8 mouse cellular contexts compared by ENCODE assay signal in genomic region chr2:130642197-130642660, GRCm38 (mm10). TPM values are rescaled to one million over a fixed set of nuclear protein-coding genes. Genes with fewer than 3 reads are reported as not detected.
A peak's percentile ranks its signal among the peaks of the same experiment; 100 is the strongest.
DNase-seq lines count a peak whose midpoint lies in the region; ATAC-seq and TF ChIP-seq lines count a peak whose summit lies in the region.

No protein-coding gene starts in this region.

- H3K4me3 ChIP-seq in spleen, adult 2 months (ENCODE audit: extremely low read depth, insufficient read depth, insufficient read length) = peak overlapping the region; percentile 80
- H3K4me3 ChIP-seq in hindbrain, embryonic 14.5 days (replicated peaks; ENCODE audit: low read length) = peak overlapping the region; percentile 78
- H3K4me3 ChIP-seq in midbrain, embryonic 13.5 days (replicated peaks) = peak overlapping the region; percentile 73

- H3K4me2 ChIP-seq in hindbrain, embryonic 14.5 days (replicated peaks) = peak overlapping the region; percentile 88
- peak overlapping the region; percentile 90 for H3K4me2 ChIP-seq in midbrain, embryonic 13.5 days (replicated peaks)

- H3K36me3 ChIP-seq in spleen, adult 2 months (ENCODE audit: control insufficient read depth, insufficient read depth, low read length) = no peaks in the 10 kb centered on the region
- H3K36me3 ChIP-seq in hindbrain, embryonic 14.5 days (replicated peaks; ENCODE audit: control insufficient read depth, insufficient read depth) = peaks cover 4% of the 10 kb centered on the region; the same call in 1 of the 2 replicates
- no peaks in the 10 kb centered on the region for H3K36me3 ChIP-seq in midbrain, embryonic 13.5 days

- TF ChIP-seq CTCF in spleen, adult 2 months (IDR thresholded peaks at IDR 0.05; ENCODE audit: extremely low read depth, insufficient read depth, insufficient read length, insufficient replicate concordance) = no peak

- peak; percentile 78 for ATAC-seq in hindbrain, embryonic 14.5 days (ENCODE audit: low FRiP score)
- ATAC-seq in midbrain, embryonic 13.5 days = peak; percentile 80

- H3K4me1 ChIP-seq in spleen, adult 2 months (ENCODE audit: control insufficient read depth, insufficient read depth, insufficient read length) = peaks cover 6% of the 10 kb centered on the region; the same call in 1 of the 2 replicates
- H3K4me1 ChIP-seq in hindbrain, embryonic 14.5 days (replicated peaks; ENCODE audit: control insufficient read depth, insufficient read depth, low read length) = peaks cover 14% of the 10 kb centered on the region
- peaks cover 15% of the 10 kb centered on the region for H3K4me1 ChIP-seq in midbrain, embryonic 13.5 days (replicated peaks)

- no peak overlapping the region for H3K27ac ChIP-seq in spleen, adult 2 months (ENCODE audit: insufficient read depth, low read length)
- H3K27ac ChIP-seq in hindbrain, embryonic 14.5 days = peak overlapping the region; percentile 68; the same call in 1 of the 2 replicates
- 0 out of 2 replicates have a peak overlapping the region, but pooled peaks have one; percentile 47 for H3K27ac ChIP-seq in midbrain, embryonic 13.5 days

- peak overlapping the region; percentile 90 for H3K9ac ChIP-seq in hindbrain, embryonic 14.5 days
- H3K9ac ChIP-seq in midbrain, embryonic 13.5 days (replicated peaks) = peak overlapping the region; percentile 83

- DNase-seq in embryo, embryonic 11 days = peak; percentile 48
- DNase-seq in embryo, embryonic 9.5 days (ENCODE audit: extremely low spot score) = no peak
- no peak for DNase-seq in spleen, adult 2 months (ENCODE audit: low read depth in 1 of 2, low spot score in 2 of 2)
- no peak for DNase-seq in spleen, adult 12 weeks (ENCODE audit: low spot score)
- DNase-seq in hindbrain, embryonic 14.5 days (ENCODE audit: low spot score) = peak; percentile 61
- no peak for DNase-seq in frontal cortex, adult 2 months (ENCODE audit: extremely low spot score in 1 of 2, low spot score in 1 of 2)
- DNase-seq in natural killer cell, adult 2 months (ENCODE audit: low spot score in 2 of 2) = no peak

- WGBS in spleen, adult 2 months = under 1% methylated on average over 25 of the region's 27 CpGs
- WGBS in hindbrain, embryonic 14.5 days = 0% methylated on average over 23 of the region's 27 CpGs
- WGBS in midbrain, embryonic 13.5 days = under 1% methylated on average over 26 of the region's 27 CpGs

- no peaks in the 10 kb centered on the region for H3K9me3 ChIP-seq in hindbrain, embryonic 14.5 days (ENCODE audit: control insufficient read depth, low read length)
- no peaks in the 10 kb centered on the region for H3K9me3 ChIP-seq in midbrain, embryonic 13.5 days

- no peak for TF ChIP-seq POLR2A in spleen, adult 2 months (IDR thresholded peaks at IDR 0.05; ENCODE audit: low read depth, low read length)

- no peaks in the 10 kb centered on the region for H3K27me3 ChIP-seq in spleen, adult 2 months (ENCODE audit: control insufficient read depth, insufficient read depth, low read length)
- peaks cover 30% of the 10 kb centered on the region for H3K27me3 ChIP-seq in hindbrain, embryonic 14.5 days (ENCODE audit: control insufficient read depth, insufficient read depth, low read length)
- H3K27me3 ChIP-seq in midbrain, embryonic 13.5 days = peaks cover 33% of the 10 kb centered on the region

RNA-seq across cellular contexts. Expression of gene Lzts3, which starts 0.4 kb away (rescaled TPM):
- polyA plus RNA-seq in spleen, adult 2 months (2012; rRNA removed) = 3.0 and 3.2 TPM in 2 replicates
- 5.3 and 5.7 TPM in 2 replicates for polyA plus RNA-seq in hindbrain, embryonic 14.5 days (2014; fragmentation: Nextera tagmentation; extraction: Ambion mirVana)
- polyA plus RNA-seq in midbrain, embryonic 13.5 days (2015; fragmentation: Nextera tagmentation; extraction: Ambion mirVana) = 8.0 and 9.2 TPM in 2 replicates
- 114 and 133 TPM in 2 replicates for polyA plus RNA-seq in frontal cortex, adult 2 months (2012; rRNA removed)

RNA-seq across cellular contexts. Expression of gene Ubox5, which starts 12.4 kb away (rescaled TPM):
- polyA plus RNA-seq in spleen, adult 2 months (2012; rRNA removed) = 3.8 and 4.4 TPM in 2 replicates
- 9.7 and 12.6 TPM in 2 replicates for polyA plus RNA-seq in hindbrain, embryonic 14.5 days (2014; fragmentation: Nextera tagmentation; extraction: Ambion mirVana)
- 12.8 and 13.4 TPM in 2 replicates for polyA plus RNA-seq in midbrain, embryonic 13.5 days (2015; fragmentation: Nextera tagmentation; extraction: Ambion mirVana)
- polyA plus RNA-seq in frontal cortex, adult 2 months (2012; rRNA removed) = 9.8 and 11.2 TPM in 2 replicates

RNA-seq across cellular contexts. Expression of gene Fastkd5, which starts 12.4 kb away (rescaled TPM):
- polyA plus RNA-seq in spleen, adult 2 months (2012; rRNA removed) = 1.1 and 1.2 TPM in 2 replicates
- polyA plus RNA-seq in hindbrain, embryonic 14.5 days (2014; fragmentation: Nextera tagmentation; extraction: Ambion mirVana) = 11.5 and 12.8 TPM in 2 replicates
- 13.8 and 13.9 TPM in 2 replicates for polyA plus RNA-seq in midbrain, embryonic 13.5 days (2015; fragmentation: Nextera tagmentation; extraction: Ambion mirVana)
- polyA plus RNA-seq in frontal cortex, adult 2 months (2012; rRNA removed) = 3.8 TPM in 2 replicates

RNA-seq across cellular contexts. Expression of gene Ddrgk1, which starts 22.2 kb away (rescaled TPM):
- 50.2 and 50.4 TPM in 2 replicates for polyA plus RNA-seq in spleen, adult 2 months (2012; rRNA removed)
- 62.5 and 65.3 TPM in 2 replicates for polyA plus RNA-seq in hindbrain, embryonic 14.5 days (2014; fragmentation: Nextera tagmentation; extraction: Ambion mirVana)
- polyA plus RNA-seq in midbrain, embryonic 13.5 days (2015; fragmentation: Nextera tagmentation; extraction: Ambion mirVana) = 60.2 and 62.0 TPM in 2 replicates
- 97.5 and 108 TPM in 2 replicates for polyA plus RNA-seq in frontal cortex, adult 2 months (2012; rRNA removed)

RNA-seq across cellular contexts. Expression of gene Itpa, which starts 25.2 kb away (rescaled TPM):
- polyA plus RNA-seq in spleen, adult 2 months (2012; rRNA removed) = 12.0 and 14.3 TPM in 2 replicates
- 115 and 116 TPM in 2 replicates for polyA plus RNA-seq in hindbrain, embryonic 14.5 days (2014; fragmentation: Nextera tagmentation; extraction: Ambion mirVana)
- 155 and 165 TPM in 2 replicates for polyA plus RNA-seq in midbrain, embryonic 13.5 days (2015; fragmentation: Nextera tagmentation; extraction: Ambion mirVana)
- polyA plus RNA-seq in frontal cortex, adult 2 months (2012; rRNA removed) = 53.3 and 58.1 TPM in 2 replicates

Comparison
In these comparisons a context has a peak if more than half of its experiments do, and no peak if none do; other contexts are left out.
1. DNase-seq: peak in embryo, embryonic 11 days (single experiment) and hindbrain, embryonic 14.5 days (single experiment); none in embryo, embryonic 9.5 days (single experiment), spleen, adult 2 months (0 of 2), spleen, adult 12 weeks (single experiment), frontal cortex, adult 2 months (0 of 2) and natural killer cell, adult 2 months (0 of 2).
2. RNA of gene Lzts3, which starts 0.4 kb away (polyA plus RNA-seq): 114 to 133 TPM in frontal cortex, adult 2 months; 8.0 to 9.2 TPM in midbrain, embryonic 13.5 days, 5.3 to 5.7 TPM in hindbrain, embryonic 14.5 days and 3.0 to 3.2 TPM in spleen, adult 2 months; every median in the first group is over 10 times any median in the second.
3. Peak in every context shown above with its lines, with median percentiles within 50 percentile points of each other: H3K4me3 ChIP-seq.